Mouse (Mus musculus) C2C12 (cell line): ENCODE data around the gene A1cf.

ENCODE experiments used
- CTCF ChIP-seq: IDR thresholded peaks from one replicate; pipeline ENCODE4 v1.5.1; 2011; ENCODE audit not compliant: control insufficient read depth, insufficient read depth, insufficient read length
- FOSL1 ChIP-seq: IDR thresholded peaks from one replicate; pipeline ENCODE4 v1.8.0; 2011; ENCODE audit warnings: mild to moderate bottlenecking, low read length; ENCODE audit not compliant: poor library complexity, insufficient read depth, severe bottlenecking
- MAX ChIP-seq: IDR thresholded peaks from one replicate; pipeline ENCODE4 v1.6.1; 2011; ENCODE audit warnings: mild to moderate bottlenecking, control low read depth
- MYOD1 ChIP-seq: IDR thresholded peaks from one replicate; pipeline ENCODE4 v1.6.1; 2011; ENCODE audit warnings: low read depth; ENCODE audit not compliant: control insufficient read depth, insufficient read length
- MYOG ChIP-seq: IDR thresholded peaks from one replicate; pipeline ENCODE4 v1.6.1; 2011; ENCODE audit not compliant: control insufficient read depth, insufficient read length; ENCODE audit errors: extremely low read depth
- USF1 ChIP-seq: IDR thresholded peaks from one replicate; pipeline ENCODE4 v1.6.1; 2011; ENCODE audit warnings: low read depth, mild to moderate bottlenecking, control low read depth, moderate library complexity

DNA sequence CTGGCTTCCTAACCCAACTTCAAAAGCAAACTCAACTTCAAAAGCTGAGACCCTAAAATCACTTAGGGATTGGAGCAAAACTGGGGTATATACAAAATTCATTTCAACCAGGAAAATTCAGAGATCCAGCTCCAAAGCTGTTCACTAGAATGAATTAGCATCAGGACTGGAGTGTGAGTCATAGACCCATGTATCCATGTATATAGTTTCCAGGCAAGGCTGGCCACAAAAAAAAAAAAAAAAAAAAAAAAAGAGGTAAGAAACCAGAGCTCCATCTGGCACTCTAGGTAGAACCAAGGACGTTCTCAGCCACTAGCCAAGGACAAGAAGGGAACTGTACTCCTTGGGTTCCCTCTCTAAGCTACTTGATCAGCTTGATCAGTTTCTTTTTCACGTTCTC is 85.2 kb downstream of the A1cf start:
- TF ChIP-seq CTCF (no peak), MYOG (no peak), MAX (no peak), MYOD1 (no peak), FOSL1 (no peak), USF1 (no peak)
